Mouse (Mus musculus): ENCODE measurements around the gene Gabrd. TPM values are rescaled to one million over a fixed set of nuclear protein-coding genes. Genes with fewer than 3 reads are reported as not detected.
A peak's percentile ranks its signal among the peaks of the same experiment; 100 is the strongest.
"Not testable (repeated sequence)": the region's sequence is repeated elsewhere in the genome, so short reads cannot be mapped to it uniquely, and the experiment has no call there.

The Gabrd gene
- total RNA-seq (2021) = not detected

- intact Hi-C loops (cut with DNase I) = no loop called here
- peak; percentile 70 to 81 for DNase-seq
These were observed at the start of gene Gabrd for GRCm38 (mm10) chr4:155397511-155398221. Gabrd (minus strand) TSS chr4:155398112.

- DNase-seq = no peak
- intact Hi-C loops (cut with DNase I) = no loop called here
These were observed 44.9 kb upstream of the Gabrd start for GRCm38 (mm10) chr4:155442808-155443207.

GRCm38 (mm10) chr4:155433993-155434392, 36.1 kb upstream of the Gabrd start:
- DNase-seq = peak; percentile 20 to 37
- intact Hi-C loops (cut with DNase I) = no loop called here

- intact Hi-C loops (cut with DNase I) = no loop called here
- no peak for DNase-seq
These were observed 34.4 kb upstream of the Gabrd start for GRCm38 (mm10) chr4:155432358-155432757.

GRCm38 (mm10) chr4:155429202-155429601, 31.3 kb upstream of the Gabrd start:
- DNase-seq = no peak
- intact Hi-C loops (cut with DNase I) = no loop called here

GRCm38 (mm10) chr4:155428442-155428841, 30.5 kb upstream of the Gabrd start:
- intact Hi-C loops (cut with DNase I) = no loop called here
- no peak for DNase-seq

GRCm38 (mm10) chr4:155426272-155426671, 28.4 kb upstream of the Gabrd start:
- no peak for DNase-seq
- intact Hi-C loops (cut with DNase I) = no loop called here

GRCm38 (mm10) chr4:155423988-155424387, 26.1 kb upstream of the Gabrd start:
- no peak for DNase-seq
- intact Hi-C loops (cut with DNase I) = no loop called here

- DNase-seq; intact Hi-C loops (cut with DNase I): not testable (repeated sequence)
These were observed 23.8 kb upstream of the Gabrd start for GRCm38 (mm10) chr4:155421412-155422370.

- peak in 1 of 2 experiments; percentile 6 for DNase-seq
- intact Hi-C loops (cut with DNase I) = no loop called here
These were observed 22.2 kb upstream of the Gabrd start for GRCm38 (mm10) chr4:155420137-155420536.

- DNase-seq = no peak
- intact Hi-C loops (cut with DNase I) = no loop called here
These were observed 16.8 kb upstream of the Gabrd start for GRCm38 (mm10) chr4:155414656-155415235.

GRCm38 (mm10) chr4:155413641-155414335, 15.9 kb upstream of the Gabrd start:
- no peak for DNase-seq
- intact Hi-C loops (cut with DNase I) = no loop called here

GRCm38 (mm10) chr4:155412124-155412523, 14.2 kb upstream of the Gabrd start:
- no peak for DNase-seq
- intact Hi-C loops (cut with DNase I) = no loop called here

GRCm38 (mm10) chr4:155409058-155409776, 11.3 kb upstream of the Gabrd start, which contains the start of gene Cfap74:
Cfap74 (plus strand) TSS chr4:155409190.
- intact Hi-C loops (cut with DNase I) = loop anchor here (5.0 kb wide), 1 partner anchor 87 kb away; no protein-coding TSS in a partner anchor
- DNase-seq = peak; percentile 66 to 77

- intact Hi-C loops (cut with DNase I) = loop anchor here (5.0 kb wide), 1 partner anchor 86 kb away; no protein-coding TSS in a partner anchor
These were observed 10.8 kb upstream of the Gabrd start for GRCm38 (mm10) chr4:155408695-155409057.

GRCm38 (mm10) chr4:155402489-155402888, 4.6 kb upstream of the Gabrd start:
- intact Hi-C loops (cut with DNase I) = no loop called here
- no peak for DNase-seq

More at GRCm38 (mm10) chr4:155408695-155409057, 10.8 kb upstream of the Gabrd start:
- DNase-seq = no peak

GRCm38 (mm10) chr4:155401121-155401520, 3.2 kb upstream of the Gabrd start:
- intact Hi-C loops (cut with DNase I) = no loop called here
- DNase-seq = no peak

- intact Hi-C loops (cut with DNase I) = no loop called here
- DNase-seq = no peak
These were observed 269 bp upstream of the Gabrd start for GRCm38 (mm10) chr4:155398222-155398540.

GRCm38 (mm10) chr4:155396751-155397150, 1.2 kb downstream of the Gabrd start:
- DNase-seq = no peak
- intact Hi-C loops (cut with DNase I) = no loop called here

GRCm38 (mm10) chr4:155395471-155395870, 2.4 kb downstream of the Gabrd start:
- intact Hi-C loops (cut with DNase I) = no loop called here
- no peak for DNase-seq
